Mouse (Mus musculus): ENCODE data around the gene Unc5b. TPM values are rescaled to one million over a fixed set of nuclear protein-coding genes. Genes with fewer than 3 reads are reported as not detected.
"Not testable (repeated sequence)": the region's sequence is repeated elsewhere in the genome, so short reads cannot be mapped to it uniquely, and the experiment has no call there.

The Unc5b gene
- polyA plus RNA-seq, 1 experiment from 2014 or later, result 0.25 TPM

DNA sequence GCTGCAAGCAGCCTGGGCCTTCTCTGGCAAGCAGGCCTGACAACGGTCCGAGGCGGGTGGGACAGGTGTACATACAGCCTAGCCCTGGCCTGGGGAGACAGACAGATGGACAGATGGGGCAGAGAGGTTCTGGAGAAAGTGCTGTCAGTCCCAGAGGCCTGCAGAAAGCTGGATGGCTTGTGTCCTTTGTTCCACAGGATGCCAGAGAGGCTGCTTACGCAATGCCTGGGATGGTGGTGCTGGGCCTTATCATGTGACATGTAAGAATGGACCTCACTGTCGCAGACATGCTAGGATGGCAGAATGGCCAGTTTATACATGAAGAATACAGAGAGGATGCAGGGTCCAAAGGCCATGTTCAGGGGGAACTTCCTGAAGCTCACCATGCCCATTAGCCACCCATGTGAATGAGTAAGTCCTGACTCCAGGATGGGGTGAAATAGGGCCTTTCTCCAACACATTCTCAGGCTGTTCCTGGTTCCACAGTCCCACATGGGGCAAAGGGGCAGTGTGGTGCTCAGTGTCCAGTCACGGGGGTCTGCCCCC, 83.6 kb downstream of the Unc5b start:
- no peak for ATAC-seq (ENCODE audit: insufficient read depth)
- Histone ChIP-seq H3K4me2 (no peak overlapping the region), H3K4me1 (replicated peaks) (peaks cover 19% of the 10 kb centered on the region), H3K27me3 (no peaks in the 10 kb centered on the region), H3K36me3 (replicated peaks) (no peaks in the 10 kb centered on the region), H3K9me3 (replicated peaks) (no peaks in the 10 kb centered on the region), H3K27ac (replicated peaks) (no peak overlapping the region), H3K9ac (no peak overlapping the region), H3K4me3 (replicated peaks) (no peak overlapping the region)
- 69% methylated on average over 6 of the region's 6 CpGs for WGBS (ENCODE audit: insufficient replicate concordance)

DNA sequence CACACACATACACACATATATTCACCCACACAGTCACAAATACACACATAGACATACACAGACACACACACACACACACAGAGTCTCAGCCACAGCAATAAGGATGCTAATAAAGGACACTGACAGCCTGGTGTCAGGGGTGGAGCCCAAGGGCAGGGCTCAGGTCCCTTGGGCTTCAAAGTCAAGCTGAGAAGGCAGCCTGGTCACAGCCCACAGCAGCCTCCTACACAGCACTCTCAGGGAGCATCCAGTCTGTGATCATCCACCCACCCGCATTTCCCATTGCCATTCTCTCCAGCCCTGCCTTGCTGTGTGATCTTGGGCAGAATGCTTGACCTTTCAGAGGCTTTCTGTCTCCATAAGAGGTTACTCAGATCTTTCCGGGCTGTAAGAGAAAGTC, 84.9 kb downstream of the Unc5b start:
- WGBS (ENCODE audit: insufficient replicate concordance), result 59% methylated on average over 2 of the region's 2 CpGs
- no peak overlapping the region for H3K9ac ChIP-seq
- no peaks in the 10 kb centered on the region for H3K9me3 ChIP-seq (replicated peaks)
- peaks cover 7% of the 10 kb centered on the region for H3K4me1 ChIP-seq (replicated peaks)
- H3K27me3 ChIP-seq, result no peaks in the 10 kb centered on the region
- no peak overlapping the region for H3K27ac ChIP-seq (replicated peaks)
- no peak overlapping the region for H3K4me2 ChIP-seq
- H3K36me3 ChIP-seq (replicated peaks), result no peaks in the 10 kb centered on the region
- H3K4me3 ChIP-seq (replicated peaks), result no peak overlapping the region
- no peak for ATAC-seq (ENCODE audit: insufficient read depth)

DNA sequence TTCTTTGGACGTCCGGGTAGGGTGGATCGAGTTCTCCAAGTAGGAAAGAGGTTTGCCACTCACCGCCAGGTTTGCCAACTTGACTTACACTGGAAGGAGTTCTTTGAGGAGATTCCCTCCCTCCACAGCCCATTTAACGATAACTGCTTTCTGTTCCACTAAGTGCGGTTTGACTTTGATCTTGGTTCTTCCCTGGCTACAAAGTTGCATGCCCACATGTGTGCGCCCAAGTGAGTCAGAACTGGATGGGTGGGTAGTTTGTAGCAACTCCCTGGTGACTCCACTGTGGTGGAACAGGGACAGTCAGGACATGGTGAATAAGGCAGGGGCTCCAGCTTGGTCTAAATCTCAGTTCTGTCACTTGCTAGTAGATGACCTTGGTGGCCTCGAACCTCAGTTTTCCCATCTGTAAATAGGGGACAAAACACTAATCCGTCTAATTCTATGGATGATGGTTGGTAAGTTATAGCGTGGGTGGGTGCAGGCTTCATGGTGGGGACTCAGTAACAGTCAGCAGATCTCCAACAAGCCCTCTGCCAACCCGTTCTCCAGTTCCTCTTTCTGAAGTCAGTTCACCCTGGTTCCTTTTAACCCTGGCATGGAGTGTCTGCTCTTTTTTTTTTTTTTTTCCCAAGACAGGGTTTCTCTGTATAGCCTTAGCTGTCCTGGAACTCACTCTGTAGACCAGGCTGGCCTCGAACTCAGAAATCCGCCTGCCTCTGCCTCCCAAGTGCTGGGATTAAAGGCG, 86.7 kb downstream of the Unc5b start:
- Histone ChIP-seq H3K4me1 (replicated peaks) (peaks cover 6% of the 10 kb centered on the region; the same call in 1 of the 2 replicates), H3K27me3 (no peaks in the 10 kb centered on the region), H3K4me2 (no peak overlapping the region), H3K4me3 (replicated peaks) (no peak overlapping the region), H3K27ac (replicated peaks) (no peak overlapping the region), H3K36me3 (replicated peaks) (no peaks in the 10 kb centered on the region), H3K9ac (no peak overlapping the region), H3K9me3 (replicated peaks) (no peaks in the 10 kb centered on the region)
- WGBS (ENCODE audit: insufficient replicate concordance), result 68% methylated on average over 14 of the region's 14 CpGs
- no peak for ATAC-seq (ENCODE audit: insufficient read depth)

DNA sequence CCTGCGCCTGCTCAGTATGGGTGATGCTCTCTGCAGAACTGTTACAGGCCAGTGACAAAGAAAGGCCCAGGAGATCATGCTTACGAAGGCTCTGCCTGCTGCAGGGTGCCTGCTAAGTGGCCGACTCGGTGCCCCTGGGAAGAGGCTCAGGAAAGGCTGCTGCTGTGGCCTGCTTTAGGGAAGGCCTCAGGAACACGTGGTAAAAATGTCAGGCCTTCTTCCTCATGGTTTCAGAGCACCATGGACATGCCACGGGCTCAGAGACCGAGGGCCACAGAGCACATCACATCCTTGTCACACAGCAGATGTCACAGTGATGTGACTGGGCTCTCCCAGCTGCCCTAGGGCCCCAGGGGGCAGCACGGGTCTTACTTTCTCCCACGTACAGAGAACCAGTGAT, 87.7 kb downstream of the Unc5b start:
- ATAC-seq (ENCODE audit: insufficient read depth), result no peak
- H3K4me1 ChIP-seq (replicated peaks), result peaks cover 11% of the 10 kb centered on the region; the same call in 1 of the 2 replicates
- H3K9ac ChIP-seq, result no peak overlapping the region
- H3K4me3 ChIP-seq (replicated peaks), result no peak overlapping the region
- H3K27me3 ChIP-seq, result no peaks in the 10 kb centered on the region
- no peak overlapping the region for H3K4me2 ChIP-seq
- no peaks in the 10 kb centered on the region for H3K36me3 ChIP-seq (replicated peaks)
- H3K27ac ChIP-seq (replicated peaks), result no peak overlapping the region
- 60% methylated on average over 9 of the region's 9 CpGs for WGBS (ENCODE audit: insufficient replicate concordance)
- no peaks in the 10 kb centered on the region for H3K9me3 ChIP-seq (replicated peaks)

DNA sequence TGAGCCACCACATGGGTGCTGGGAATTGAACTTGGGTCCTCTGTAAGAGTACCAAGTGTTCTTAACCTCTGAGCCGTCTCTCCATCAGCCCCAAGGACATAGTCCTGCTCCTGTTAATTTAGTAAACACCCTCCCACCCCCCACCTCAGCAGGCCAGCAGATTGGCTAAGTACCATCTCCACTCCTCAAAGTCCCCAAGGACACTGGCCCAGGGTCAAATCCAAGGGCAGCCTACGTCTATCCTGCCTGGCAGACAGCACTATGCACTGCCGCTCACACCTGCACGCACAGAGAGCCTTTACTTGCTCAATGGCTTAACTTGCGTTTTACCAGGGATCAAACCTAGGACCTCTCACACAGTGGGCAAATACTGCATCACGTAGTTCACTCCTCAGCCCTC, 88.4 kb downstream of the Unc5b start:
- Histone ChIP-seq H3K36me3 (replicated peaks) (no peaks in the 10 kb centered on the region), H3K9me3 (replicated peaks) (no peaks in the 10 kb centered on the region), H3K27me3 (no peaks in the 10 kb centered on the region), H3K4me3 (replicated peaks) (no peak overlapping the region), H3K27ac (replicated peaks) (no peak overlapping the region), H3K9ac (no peak overlapping the region), H3K4me1 (replicated peaks) (0 out of 2 replicates have a peak, but pooled peaks cover 10% of the 10 kb centered on the region), H3K4me2 (no peak overlapping the region)
- 72% methylated on average over 6 of the region's 6 CpGs for WGBS (ENCODE audit: insufficient replicate concordance)
- ATAC-seq (ENCODE audit: insufficient read depth), result no peak

DNA sequence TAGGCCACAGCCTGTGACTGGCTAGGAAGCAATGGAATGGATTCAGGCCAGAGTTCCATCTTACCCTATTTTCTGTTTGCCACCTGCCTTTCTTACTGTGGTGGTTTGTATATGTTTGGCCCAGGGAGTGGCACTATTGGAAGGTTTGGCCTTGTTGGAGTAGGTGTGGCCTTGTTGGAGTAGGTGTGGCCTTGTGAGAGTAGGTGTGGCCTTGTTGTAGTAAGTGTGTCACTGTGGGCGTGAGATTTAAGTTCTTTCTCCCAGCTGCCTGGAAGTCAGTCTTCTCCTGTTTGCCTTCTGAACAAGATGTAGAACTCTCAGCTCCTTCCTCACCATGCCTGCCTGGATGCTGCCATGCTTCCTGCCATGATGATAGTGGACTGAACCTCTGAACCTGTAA, 89.1 kb downstream of the Unc5b start:
- H3K9ac ChIP-seq; H3K4me3 ChIP-seq (replicated peaks); H3K36me3 ChIP-seq (replicated peaks); H3K4me1 ChIP-seq (replicated peaks); H3K27me3 ChIP-seq; H3K27ac ChIP-seq (replicated peaks); H3K9me3 ChIP-seq (replicated peaks); H3K4me2 ChIP-seq; ATAC-seq (ENCODE audit: insufficient read depth): not testable (repeated sequence)
- 59% methylated on average over 1 of the region's 1 CpGs for WGBS (ENCODE audit: insufficient replicate concordance)

DNA sequence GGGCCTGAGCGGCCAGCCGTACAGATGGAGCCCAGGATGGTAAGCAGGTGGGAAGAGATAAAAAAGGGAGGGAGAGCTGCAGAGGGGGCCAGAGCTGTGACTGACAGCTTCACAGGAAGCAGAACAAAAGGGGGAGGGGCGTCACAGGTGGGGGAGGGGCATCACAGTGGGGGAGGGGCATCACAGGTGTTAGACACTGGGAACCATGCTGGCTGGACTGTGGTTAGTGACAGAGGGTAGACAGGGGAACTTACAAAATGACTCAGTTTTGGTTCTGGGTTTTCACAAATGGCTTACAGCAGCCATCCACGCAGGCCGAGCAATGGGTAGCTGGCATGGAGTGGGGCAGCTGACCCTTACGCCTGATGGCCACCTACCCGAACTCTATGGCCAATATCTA, 89.9 kb downstream of the Unc5b start:
- H3K27me3 ChIP-seq, result no peaks in the 10 kb centered on the region
- H3K4me2 ChIP-seq, result no peak overlapping the region
- H3K4me1 ChIP-seq (replicated peaks), result peaks cover 6% of the 10 kb centered on the region; the same call in 1 of the 2 replicates
- no peak overlapping the region for H3K4me3 ChIP-seq (replicated peaks)
- H3K27ac ChIP-seq (replicated peaks), result no peak overlapping the region
- no peak overlapping the region for H3K9ac ChIP-seq
- ATAC-seq (ENCODE audit: insufficient read depth), result no peak
- H3K36me3 ChIP-seq (replicated peaks), result no peaks in the 10 kb centered on the region
- H3K9me3 ChIP-seq (replicated peaks), result no peaks in the 10 kb centered on the region
- WGBS (ENCODE audit: insufficient replicate concordance), result 62% methylated on average over 7 of the region's 7 CpGs

DNA sequence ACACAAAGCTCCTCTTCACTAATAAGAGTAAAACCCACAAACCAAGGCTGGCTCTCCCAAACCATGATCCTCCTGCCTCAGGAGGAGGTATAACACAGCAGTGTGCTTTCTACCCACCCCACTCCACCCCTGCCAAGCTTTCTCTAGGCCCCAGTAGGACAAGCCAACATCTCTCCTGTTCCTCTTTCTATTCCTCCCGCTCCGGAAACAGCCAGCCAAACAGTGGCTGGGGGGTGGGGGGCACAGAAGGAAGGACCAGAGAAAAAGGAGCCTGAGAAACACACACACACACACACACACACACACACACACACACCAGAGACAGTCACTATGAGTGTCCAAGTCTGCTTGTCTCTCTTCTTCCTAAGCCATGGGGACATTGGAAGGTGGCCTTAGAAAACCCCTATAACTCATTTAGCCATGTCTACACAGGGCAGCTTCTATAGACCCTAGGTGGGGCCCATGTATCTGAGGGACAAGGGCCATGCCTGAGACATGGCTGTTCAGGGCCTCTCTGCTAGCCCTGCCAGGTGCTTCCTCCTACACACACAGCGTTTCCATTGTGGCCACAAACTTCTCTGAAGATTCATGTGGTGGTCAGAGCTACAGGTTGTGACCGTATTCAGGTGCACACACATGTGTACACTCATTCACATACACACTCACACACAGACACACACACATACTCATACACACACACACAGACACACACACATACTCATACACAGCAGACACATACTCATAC, 91.6 kb downstream of the Unc5b start:
- 36% methylated on average over 4 of the region's 4 CpGs for WGBS (ENCODE audit: insufficient replicate concordance)
- Histone ChIP-seq H3K27ac (replicated peaks) (0 out of 2 replicates have a peak overlapping the region, but pooled peaks have one; percentile 24), H3K36me3 (replicated peaks) (no peaks in the 10 kb centered on the region), H3K27me3 (no peaks in the 10 kb centered on the region), H3K9ac (no peak overlapping the region), H3K4me1 (replicated peaks) (peaks cover 6% of the 10 kb centered on the region; the same call in 1 of the 2 replicates), H3K9me3 (replicated peaks) (no peaks in the 10 kb centered on the region), H3K4me2 (no peak overlapping the region), H3K4me3 (replicated peaks) (no peak overlapping the region)
- no peak; the same call in 1 of the 2 replicates for ATAC-seq (ENCODE audit: insufficient read depth)

DNA sequence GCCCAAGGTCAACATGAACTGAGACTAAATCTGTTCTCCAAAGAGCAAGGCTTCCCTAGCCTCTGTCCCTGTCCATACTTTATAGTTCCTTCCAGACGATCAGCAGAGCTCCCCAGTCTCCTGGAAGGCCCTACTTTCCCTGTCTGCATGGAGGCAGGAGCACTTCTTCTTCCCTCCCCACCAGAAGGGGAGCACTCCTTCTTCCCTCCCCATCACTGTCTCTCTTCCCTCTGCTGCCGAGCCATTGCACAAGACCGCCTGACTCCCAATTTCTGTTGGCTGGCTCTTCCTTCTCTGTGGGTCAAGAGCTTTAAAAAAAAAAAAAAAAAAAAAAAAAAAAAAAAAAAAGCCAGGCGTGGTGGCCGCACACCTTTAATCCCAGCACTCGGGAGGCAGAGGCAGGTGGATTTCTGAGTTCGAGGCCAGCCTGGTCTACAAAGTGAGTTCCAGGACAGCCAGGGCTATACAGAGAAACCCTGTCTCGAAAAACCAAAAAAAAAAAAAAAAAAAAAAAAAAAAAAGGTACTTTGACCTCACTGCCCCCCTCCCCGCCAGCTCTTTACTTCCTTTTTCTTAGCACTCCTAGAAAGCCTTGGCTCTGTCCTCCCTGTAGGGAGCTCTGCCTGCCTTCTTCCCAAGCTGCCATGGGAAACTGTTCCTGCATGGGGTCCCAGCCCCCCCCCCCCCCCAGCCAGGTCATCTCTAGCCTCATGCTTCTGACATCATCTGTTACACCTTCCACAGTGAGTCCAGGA, 93.3 kb downstream of the Unc5b start:
- 36% methylated on average over 8 of the region's 9 CpGs for WGBS (ENCODE audit: insufficient replicate concordance)

DNA sequence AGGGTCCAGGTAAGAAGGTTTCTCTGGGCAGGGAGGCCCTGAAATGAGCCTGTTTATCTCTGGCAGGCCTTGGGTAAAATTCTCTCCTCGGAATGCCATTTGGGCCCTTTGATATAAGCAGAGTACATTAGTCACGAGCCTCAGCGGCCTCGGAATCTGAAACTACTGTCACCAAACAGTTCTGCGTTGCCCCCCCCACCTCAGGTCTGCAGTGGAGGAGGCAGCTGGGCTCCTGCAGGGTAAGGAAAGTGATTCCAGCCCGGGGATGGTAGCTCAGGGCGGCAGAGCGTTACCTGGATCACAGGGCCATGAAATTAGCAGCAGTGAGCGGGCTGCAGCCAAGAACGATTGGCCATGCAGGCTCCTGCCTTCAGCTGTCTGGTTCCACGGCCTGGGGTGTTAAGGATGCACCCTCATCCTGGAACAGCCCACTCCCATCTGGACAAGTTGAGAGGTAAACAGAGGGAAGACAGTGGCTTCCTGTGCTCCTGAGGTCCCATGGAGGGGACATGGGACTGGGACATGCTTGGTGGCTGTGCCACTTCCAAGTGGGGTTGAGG, 94.1 kb downstream of the Unc5b start:
- no peaks in the 10 kb centered on the region for H3K27me3 ChIP-seq
- H3K27ac ChIP-seq (replicated peaks), result no peak overlapping the region
- no peak overlapping the region for H3K9ac ChIP-seq
- 78% methylated on average over 11 of the region's 11 CpGs for WGBS (ENCODE audit: insufficient replicate concordance)
- no peak overlapping the region for H3K4me2 ChIP-seq
- H3K4me1 ChIP-seq (replicated peaks), result peaks cover 9% of the 10 kb centered on the region; the same call in 1 of the 2 replicates
- ATAC-seq (ENCODE audit: insufficient read depth), result no peak
- H3K36me3 ChIP-seq (replicated peaks), result no peaks in the 10 kb centered on the region
- H3K9me3 ChIP-seq (replicated peaks), result no peaks in the 10 kb centered on the region
- no peak overlapping the region for H3K4me3 ChIP-seq (replicated peaks)

More for the DNA sequence above, 93.3 kb downstream of the Unc5b start:
- H3K27me3 ChIP-seq, result no peaks in the 10 kb centered on the region
- no peak overlapping the region for H3K27ac ChIP-seq (replicated peaks)
- no peaks in the 10 kb centered on the region for H3K9me3 ChIP-seq (replicated peaks)
- H3K4me3 ChIP-seq (replicated peaks), result no peak overlapping the region
- no peak overlapping the region for H3K9ac ChIP-seq
- no peak overlapping the region for H3K4me2 ChIP-seq
- no peak for ATAC-seq (ENCODE audit: insufficient read depth)
- peaks cover 9% of the 10 kb centered on the region; the same call in 1 of the 2 replicates for H3K4me1 ChIP-seq (replicated peaks)
- H3K36me3 ChIP-seq (replicated peaks), result no peaks in the 10 kb centered on the region

All from liver, embryonic 15.5 days (tissue).